Mouse (Mus musculus): ENCODE measurements at regions not wholly inside any gene's neighbourhood (a gene's known extent, or its start where the extent isn't known, plus 50 kb on each side); places are given as distances from the start of the nearest gene placed in this dataset.

GRCm38 (mm10) chr1:63909191-63909590, 140.1 kb upstream of the 4933402D24Rik start:
- TF ChIP-seq POLR2A (IDR thresholded peaks at IDR 0.05; ENCODE audit: borderline replicate concordance, control insufficient read depth, low read depth, low read length) (no peak), CTCF (IDR thresholded peaks at IDR 0.05; ENCODE audit: control insufficient read depth, insufficient read depth, low read length) (no peak)

Data from bone marrow, adult 2 months (tissue).